Comparison of ENCODE assay signal across 12 mouse cellular contexts in the genomic region with DNA sequence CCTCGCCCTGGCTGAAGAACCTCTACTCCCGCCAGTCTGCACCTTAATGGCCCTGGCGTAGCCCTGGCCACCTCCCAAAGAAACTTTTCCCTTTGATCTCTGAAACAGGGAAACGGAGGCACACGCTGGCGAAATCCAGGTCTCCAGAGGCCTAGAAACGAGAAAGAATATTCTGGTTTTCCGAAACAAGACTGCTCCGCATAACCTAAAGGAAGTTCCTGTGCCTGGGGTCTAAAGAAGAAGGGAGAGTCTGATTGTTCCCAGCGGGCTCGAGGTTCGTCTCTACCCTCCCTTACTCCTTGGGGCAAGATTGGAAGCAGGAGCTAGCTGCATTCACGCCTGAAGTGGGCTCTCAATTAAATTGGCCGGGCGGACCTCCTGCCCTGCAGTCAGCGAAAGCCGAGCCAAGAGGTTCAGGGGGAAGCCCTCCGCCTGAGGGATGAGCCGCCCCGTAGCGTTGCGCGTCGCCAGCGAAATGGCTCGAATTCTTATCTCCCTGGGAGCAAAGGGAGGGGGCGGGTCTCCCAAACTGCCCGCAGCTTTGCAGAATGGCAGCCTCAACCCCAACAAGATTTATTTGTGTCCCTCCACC. TPM values are rescaled to one million over a fixed set of nuclear protein-coding genes. Genes with fewer than 3 reads are reported as not detected.
DNase-seq lines count a peak whose midpoint lies in the region; ATAC-seq lines count a peak whose summit lies in the region.
"Had no signal": no experiment of that assay in that cellular context is flagged by ENCODE, and none has a peak within 500 bp of the region (broad histone marks: within the 10 kb centered on the region; RNA-seq: fewer than 3 reads in every experiment).

No protein-coding gene starts in this region.

- peak overlapping the region; percentile 32; the same call in 1 of the 2 replicates for H3K4me3 ChIP-seq in heart, embryonic 12.5 days
- no peak overlapping the region for H3K4me3 ChIP-seq in hindbrain, embryonic 11.5 days (ENCODE audit: low read depth, low read length)
- H3K4me3 ChIP-seq in midbrain, embryonic 15.5 days: no peak overlapping the region
- H3K4me3 ChIP-seq: erythroblast, embryonic 14.5 days had no signal

- H3K9me3 ChIP-seq in heart, embryonic 12.5 days (replicated peaks): no peaks in the 10 kb centered on the region
- no peaks in the 10 kb centered on the region for H3K9me3 ChIP-seq in hindbrain, embryonic 11.5 days (ENCODE audit: control insufficient read depth, low read length)
- H3K9me3 ChIP-seq in midbrain, embryonic 15.5 days: no peaks in the 10 kb centered on the region

- H3K9ac ChIP-seq in heart, embryonic 12.5 days: no peak overlapping the region
- H3K9ac ChIP-seq in hindbrain, embryonic 11.5 days (ENCODE audit: low read depth, low read length): no peak overlapping the region
- H3K9ac ChIP-seq in midbrain, embryonic 15.5 days: no peak overlapping the region

- no peak for ATAC-seq in heart, embryonic 12.5 days (ENCODE audit: insufficient number of reproducible peaks, low FRiP score)
- no peak for ATAC-seq in hindbrain, embryonic 11.5 days (ENCODE audit: low FRiP score)
- no peak for ATAC-seq in midbrain, embryonic 15.5 days (replicated peaks)

- no peak overlapping the region for H3K27ac ChIP-seq in heart, embryonic 12.5 days (ENCODE audit: poor library complexity, severe bottlenecking)
- H3K27ac ChIP-seq in hindbrain, embryonic 11.5 days (ENCODE audit: low read depth, low read length): peak overlapping the region; percentile 7
- H3K27ac ChIP-seq in midbrain, embryonic 15.5 days: no peak overlapping the region

- peaks cover 15% of the 10 kb centered on the region for H3K4me1 ChIP-seq in heart, embryonic 12.5 days (replicated peaks)
- H3K4me1 ChIP-seq in hindbrain, embryonic 11.5 days (replicated peaks; ENCODE audit: control insufficient read depth, insufficient read depth, low read length): peaks cover 4% of the 10 kb centered on the region
- peaks cover 23% of the 10 kb centered on the region for H3K4me1 ChIP-seq in midbrain, embryonic 15.5 days

- WGBS in heart, embryonic 12.5 days: under 1% methylated on average over 28 of the region's 28 CpGs
- WGBS in hindbrain, embryonic 11.5 days: under 1% methylated on average over 28 of the region's 28 CpGs
- under 1% methylated on average over 28 of the region's 28 CpGs for WGBS in midbrain, embryonic 15.5 days

- H3K27me3 ChIP-seq in heart, embryonic 12.5 days (replicated peaks): peaks cover 99% of the 10 kb centered on the region
- peaks cover 86% of the 10 kb centered on the region for H3K27me3 ChIP-seq in hindbrain, embryonic 11.5 days (ENCODE audit: control insufficient read depth, insufficient read depth, low read length)
- peaks cover 85% of the 10 kb centered on the region for H3K27me3 ChIP-seq in midbrain, embryonic 15.5 days (replicated peaks)

- H3K36me3 ChIP-seq in heart, embryonic 12.5 days: no peaks in the 10 kb centered on the region
- no peaks in the 10 kb centered on the region for H3K36me3 ChIP-seq in hindbrain, embryonic 11.5 days (ENCODE audit: control insufficient read depth, insufficient read depth, low read length)
- H3K36me3 ChIP-seq in midbrain, embryonic 15.5 days (replicated peaks): no peaks in the 10 kb centered on the region

- H3K4me2 ChIP-seq in heart, embryonic 12.5 days: peak overlapping the region; percentile 58
- H3K4me2 ChIP-seq in hindbrain, embryonic 11.5 days (replicated peaks; ENCODE audit: low read depth, low read length): peak overlapping the region; percentile 13; the same call in 1 of the 2 replicates
- peak overlapping the region; percentile 44 for H3K4me2 ChIP-seq in midbrain, embryonic 15.5 days

- no peak for DNase-seq in heart, adult 8-10 months (ENCODE audit: low spot score)
- DNase-seq in R1 (ENCODE audit: low read depth, low spot score): peak; percentile 75
- DNase-seq in hindbrain, embryonic 11.5 days (ENCODE audit: low spot score): peak; percentile 68
- DNase-seq in adrenal gland, adult (ENCODE audit: inconsistent age in 2 of 2, low spot score in 1 of 2): no peak
- no peak for DNase-seq in cerebellum, adult 11 months
- no peak for DNase-seq in B cell, adult 2 months
- DNase-seq: adrenal gland, postnatal 36 days; kidney, postnatal 25 days; lung, postnatal 14 days had no signal

RNA-seq across cellular contexts. Expression of gene Tfap2a, which starts 33.2 kb away (rescaled TPM):
- polyA plus RNA-seq in heart, embryonic 12.5 days (2016; fragmentation: Nextera tagmentation; extraction: Ambion mirVana): 0.13 and 0.19 TPM in 2 replicates
- under 1 TPM in 3 of 4 experiments, not detected in 1; 0.09 to 0.19 (median 0.16) TPM for total RNA-seq in heart, adult 8-10 months (2022)
- polyA plus RNA-seq in hindbrain, embryonic 11.5 days (2014; fragmentation: Nextera tagmentation; extraction: Ambion mirVana): 15.5 and 20.6 TPM in 2 replicates
- 4.1 and 5.5 TPM in 2 replicates for polyA plus RNA-seq in midbrain, embryonic 15.5 days (2015; fragmentation: Nextera tagmentation; extraction: Ambion mirVana)
- polyA plus RNA-seq: erythroblast, embryonic 14.5 days had no signal

Comparison
In these comparisons a context has a peak if more than half of its experiments do, and no peak if none do; other contexts are left out.
1. DNase-seq: peak in R1 (single experiment) and hindbrain, embryonic 11.5 days (single experiment); none in heart, adult 8-10 months (single experiment), adrenal gland, adult (0 of 2), cerebellum, adult 11 months (single experiment) and B cell, adult 2 months (0 of 2).
2. Peak in every context shown above with its lines, with median percentiles within 50 percentile points of each other: H3K4me2 ChIP-seq.